Mouse (Mus musculus) MEL (cell line): ENCODE results near the gene Mmachc. TPM values are rescaled to one million over a fixed set of nuclear protein-coding genes. Genes with fewer than 3 reads are reported as not detected.

ENCODE experiments used
- DNase-seq: peaks from one replicate; pipeline ENCODE4 v3.0.0; 2011; ENCODE audit warnings: low read depth, low spot score
- H3K27ac ChIP-seq: 2 replicates; pipeline ENCODE4 v1.5.1; 2012; ENCODE audit warnings: low read depth, mild to moderate bottlenecking, control low read depth, low read length, moderate library complexity; ENCODE audit not compliant: control insufficient read depth
- H3K27me3 ChIP-seq, 2 experiments: fragments of 150-350 bp in 1 of 2; sonication (generic) in 1 of 2; 2 replicates each; pipeline ENCODE4 v1.6.1; 2012; ENCODE audit warnings: low read length in 2 of 2, mild to moderate bottlenecking in 2 of 2, improper control_type of control experiment in 1 of 2, moderate library complexity in 1 of 2; ENCODE audit not compliant: insufficient read depth in 2 of 2, control insufficient read depth in 1 of 2
- H3K36me3 ChIP-seq, 2 experiments: 2 replicates each; pipeline ENCODE4 v1.6.1; 2012 to 2014; ENCODE audit warnings: low read length in 2 of 2, improper control_type of control experiment in 1 of 2, inconsistent platforms in 1 of 2, mild to moderate bottlenecking in 1 of 2; ENCODE audit not compliant: insufficient read depth in 2 of 2, control insufficient read depth in 1 of 2
- H3K4me1 ChIP-seq, 2 experiments: fragments of 150-350 bp in 1 of 2; sonication (generic) in 1 of 2; 2 replicates each; pipeline ENCODE4 v1.6.1; 2012; ENCODE audit warnings: low read length in 2 of 2, improper control_type of control experiment in 1 of 2, mild to moderate bottlenecking in 1 of 2; ENCODE audit not compliant: insufficient read depth in 2 of 2, control insufficient read depth in 1 of 2
- H3K4me3 ChIP-seq, 2 experiments: fragments of 150-350 bp in 1 of 2; sonication (generic) in 1 of 2; 2 replicates each; pipeline ENCODE4 v1.5.1; 2012; ENCODE audit warnings: low read depth in 2 of 2, low read length in 2 of 2, mild to moderate bottlenecking in 2 of 2, moderate library complexity in 2 of 2, control low read depth in 1 of 2, improper control_type of control experiment in 1 of 2; ENCODE audit not compliant: control insufficient read depth in 1 of 2, insufficient read depth in 1 of 2
- H3K79me2 ChIP-seq: 2 replicates; pipeline ENCODE4 v1.6.1; 2012; ENCODE audit warnings: mild to moderate bottlenecking, low read length, moderate library complexity; ENCODE audit not compliant: control insufficient read depth, poor library complexity, insufficient read depth
- H3K9ac ChIP-seq: 2 replicates; pipeline ENCODE4 v1.6.1; 2012; ENCODE audit warnings: low read depth, mild to moderate bottlenecking, control low read depth, low read length, moderate library complexity; ENCODE audit not compliant: control insufficient read depth, poor library complexity, severe bottlenecking
- H3K9me3 ChIP-seq: fragments of 150-350 bp; sonication (generic); replicated peaks from 2 replicates; pipeline ENCODE4 v1.6.1; 2012; ENCODE audit warnings: mild to moderate bottlenecking, low read length, improper control_type of control experiment, moderate library complexity; ENCODE audit not compliant: insufficient read depth
- BHLHE40 ChIP-seq: IDR thresholded peaks from 2 replicates; pipeline ENCODE4 v1.6.1; 2012; ENCODE audit warnings: low read depth, mild to moderate bottlenecking, inconsistent platforms, low read length, improper control_type of control experiment, borderline replicate concordance
- CHD2 ChIP-seq: IDR thresholded peaks from 2 replicates; pipeline ENCODE4 v1.6.1; 2011; ENCODE audit warnings: low read length, improper control_type of control experiment
- CTCF ChIP-seq, 3 experiments: IDR thresholded peaks in 2 of 3; conservative IDR thresholded peaks in 1 of 3; 2 replicates each; pipeline ENCODE4 v1.5.1; 2011 to 2012; ENCODE audit warnings: low read length in 3 of 3, low read depth in 2 of 3, mild to moderate bottlenecking in 2 of 3, improper control_type of control experiment in 1 of 3, inconsistent platforms in 1 of 3, mixed read lengths in 1 of 3, moderate library complexity in 1 of 3; ENCODE audit not compliant: control insufficient read depth in 1 of 3, insufficient read depth in 1 of 3, poor library complexity in 1 of 3, severe bottlenecking in 1 of 3
- ELF1 ChIP-seq: IDR thresholded peaks from 2 replicates; pipeline ENCODE4 v1.6.1; 2014; ENCODE audit warnings: low read depth, mild to moderate bottlenecking, inconsistent platforms, low read length, improper control_type of control experiment, moderate library complexity
- EP300 ChIP-seq, 2 experiments: IDR thresholded peaks; 2 replicates each; pipeline ENCODE4 v1.6.1; 2011; ENCODE audit warnings: improper control_type of control experiment in 2 of 2, low read length in 2 of 2, low read depth in 1 of 2, mild to moderate bottlenecking in 1 of 2
- HCFC1 ChIP-seq: IDR thresholded peaks from 2 replicates; pipeline ENCODE4 v1.6.1; 2012; ENCODE audit warnings: low read depth, mild to moderate bottlenecking, inconsistent platforms, low read length, improper control_type of control experiment, moderate library complexity
- JUND ChIP-seq: IDR thresholded peaks from 2 replicates; pipeline ENCODE4 v1.6.1; 2011; ENCODE audit warnings: low read depth, mild to moderate bottlenecking, improper control_type of control experiment, low read length
- MAZ ChIP-seq: IDR thresholded peaks from 2 replicates; pipeline ENCODE4 v1.6.1; 2012; ENCODE audit warnings: low read depth, mild to moderate bottlenecking, inconsistent platforms, low read length, improper control_type of control experiment
- MEF2A ChIP-seq: IDR thresholded peaks from 2 replicates; pipeline ENCODE4 v1.6.1; 2014; ENCODE audit warnings: low read depth, mild to moderate bottlenecking, inconsistent platforms, low read length, improper control_type of control experiment; ENCODE audit not compliant: poor library complexity, insufficient replicate concordance, severe bottlenecking; ENCODE audit errors: extremely low read depth
- MXI1 ChIP-seq: IDR thresholded peaks from 2 replicates; pipeline ENCODE4 v1.6.1; 2011; ENCODE audit warnings: mild to moderate bottlenecking, low read depth, low read length, improper control_type of control experiment
- MYB ChIP-seq: IDR thresholded peaks from 2 replicates; pipeline ENCODE4 v1.6.1; 2011; ENCODE audit warnings: mild to moderate bottlenecking, low read depth, low read length, improper control_type of control experiment
- NELFE ChIP-seq: IDR thresholded peaks from 2 replicates; pipeline ENCODE4 v1.6.1; 2011; ENCODE audit warnings: low read depth, low read length, improper control_type of control experiment
- RAD21 ChIP-seq: IDR thresholded peaks from 2 replicates; pipeline ENCODE4 v1.6.1; 2011; ENCODE audit warnings: mild to moderate bottlenecking, low read depth, low read length, improper control_type of control experiment
- RCOR1 ChIP-seq: IDR thresholded peaks from 2 replicates; pipeline ENCODE4 v1.6.1; 2012; ENCODE audit warnings: low read depth, mild to moderate bottlenecking, inconsistent platforms, low read length, improper control_type of control experiment
- SIN3A ChIP-seq: IDR thresholded peaks from 2 replicates; pipeline ENCODE4 v1.6.1; 2012; ENCODE audit warnings: low read length, improper control_type of control experiment, inconsistent platforms
- SMC3 ChIP-seq: IDR thresholded peaks from 2 replicates; pipeline ENCODE4 v1.6.1; 2011; ENCODE audit warnings: low read depth, low read length, improper control_type of control experiment
- TBP ChIP-seq: IDR thresholded peaks from 2 replicates; pipeline ENCODE4 v1.8.0; 2011; ENCODE audit warnings: low read depth, low read length, improper control_type of control experiment
- TCF12 ChIP-seq: IDR thresholded peaks from 2 replicates; pipeline ENCODE4 v1.6.1; 2014; ENCODE audit warnings: low read depth, mild to moderate bottlenecking, inconsistent platforms, low read length, improper control_type of control experiment, moderate library complexity
- UBTF ChIP-seq: IDR thresholded peaks from 2 replicates; pipeline ENCODE4 v1.6.1; 2012; ENCODE audit warnings: low read depth, mild to moderate bottlenecking, inconsistent platforms, low read length, improper control_type of control experiment, moderate library complexity, borderline replicate concordance; ENCODE audit not compliant: insufficient read depth
- USF1 ChIP-seq: IDR thresholded peaks from 2 replicates; pipeline ENCODE4 v1.6.1; 2014; ENCODE audit warnings: low read depth, mild to moderate bottlenecking, inconsistent platforms, low read length, improper control_type of control experiment, moderate library complexity
- USF2 ChIP-seq, 2 experiments: IDR thresholded peaks; 2 replicates each; pipeline ENCODE4 v1.6.1; 2011 to 2012; ENCODE audit warnings: improper control_type of control experiment in 2 of 2, low read length in 2 of 2, borderline replicate concordance in 1 of 2, inconsistent platforms in 1 of 2, low read depth in 1 of 2, mild to moderate bottlenecking in 1 of 2; ENCODE audit not compliant: insufficient read depth in 1 of 2
- ZC3H11A ChIP-seq: IDR thresholded peaks from 2 replicates; pipeline ENCODE4 v1.6.1; 2012; ENCODE audit warnings: low read depth, mild to moderate bottlenecking, inconsistent platforms, low read length, improper control_type of control experiment
- ZKSCAN1 ChIP-seq: IDR thresholded peaks from 2 replicates; pipeline ENCODE4 v1.6.1; 2012; ENCODE audit warnings: low read depth, mild to moderate bottlenecking, inconsistent platforms, low read length, improper control_type of control experiment, moderate library complexity
- ZMIZ1 ChIP-seq: IDR thresholded peaks from 2 replicates; pipeline ENCODE4 v1.6.1; 2012; ENCODE audit warnings: low read depth, mild to moderate bottlenecking, inconsistent platforms, low read length, improper control_type of control experiment, moderate library complexity
- polyA plus RNA-seq, 2 experiments: library from polyadenylated mRNA; stranded (reverse) in 1 of 2; unstranded in 1 of 2; fragments of >175 nt in 1 of 2; fragments of >200 nt in 1 of 2; gene quantifications; 2 replicates each; pipeline versions ENCODE4 v1.2.1 to v1.2.4; 2012; ENCODE audit warnings: low replicate concordance in 2 of 2, low read depth in 1 of 2; ENCODE audit not compliant: insufficient read length in 2 of 2, insufficient read depth in 1 of 2, missing spikeins in 1 of 2
- total RNA-seq: library from RNA; depleted of rRNA; stranded (reverse); fragments of 300-350 nt; gene quantifications from 2 replicates; pipeline ENCODE4 v1.2.3, GENCODE M21; 2012

Mmachc gene
- total and polyA plus RNA-seq, 3 experiments = 15.1 to 22.8 TPM; not detected in 1

DNA sequence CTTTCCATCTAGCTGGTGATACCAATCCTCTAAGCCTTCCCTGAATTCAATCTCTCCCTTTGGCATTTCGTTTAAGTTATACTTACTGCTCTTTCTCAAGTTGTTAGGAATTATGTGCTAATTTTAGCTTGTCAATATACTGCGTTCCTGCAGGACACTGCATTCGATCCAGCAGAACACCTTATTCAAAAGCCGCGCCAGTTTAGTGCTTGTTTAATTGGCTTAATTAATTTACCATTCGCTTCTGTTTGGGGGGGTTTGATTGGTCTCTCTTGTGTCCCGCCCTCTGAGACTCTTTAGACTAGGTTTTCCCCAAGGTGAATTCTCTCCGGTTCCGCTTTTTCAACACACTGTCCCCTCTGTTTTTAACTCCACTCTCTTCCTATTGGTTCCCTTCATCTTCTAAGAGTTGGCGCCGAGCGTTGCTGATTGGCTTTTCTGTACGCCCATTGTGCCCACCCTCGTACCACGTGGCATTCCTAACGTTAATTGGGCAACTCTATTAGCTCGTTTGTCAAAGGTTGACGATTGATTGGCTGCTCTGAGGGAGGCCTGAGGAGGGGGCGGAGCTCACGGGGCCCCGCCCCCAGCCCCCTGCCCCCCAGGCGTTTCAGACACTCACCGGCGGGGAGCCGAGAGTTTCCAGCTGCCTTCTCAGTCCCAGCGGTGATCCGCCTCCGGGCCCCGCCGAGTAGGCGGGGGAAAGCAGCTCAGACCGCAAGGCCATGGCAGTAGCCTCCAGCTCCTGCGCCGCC lies 12.3 kb upstream of the Mmachc start, which contains the start of gene Tesk2 (continued):
- TF ChIP-seq NELFE = peak; percentile 50; the same call in 1 of the 2 replicates
- no peak for TF ChIP-seq MEF2A
- TF ChIP-seq ZC3H11A = no peak

DNA sequence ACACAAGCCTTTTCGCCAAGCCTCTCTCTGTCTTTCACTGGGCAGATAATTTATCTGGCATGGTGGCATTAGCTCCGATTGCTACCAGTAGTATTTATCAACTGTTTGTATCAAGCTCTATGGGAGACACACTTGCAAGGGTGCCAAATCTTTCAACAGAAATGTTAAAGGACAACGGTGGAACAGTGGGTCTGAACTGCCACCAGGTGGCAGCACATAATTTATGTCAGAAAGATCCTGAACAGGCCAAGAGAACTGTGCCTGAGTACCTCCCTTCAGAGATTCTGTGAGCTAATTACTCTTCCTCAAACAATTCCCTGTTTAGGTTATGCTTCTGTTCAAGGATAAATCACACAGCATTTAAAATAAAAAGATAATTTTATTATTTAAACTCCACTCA lies 11.2 kb upstream of the Mmachc start:
- DNase-seq = peak; percentile 91
- Histone ChIP-seq H3K36me3 (peaks cover 0 to 13% of the 10 kb centered on the region in 2 experiments; a peak in 3 of 4 replicates), H3K9me3 (no peaks in the 10 kb centered on the region), H3K27me3 (no peaks in the 10 kb centered on the region), H3K79me2 (no peaks in the 10 kb centered on the region; the same call in 1 of the 2 replicates), H3K27ac (no peak overlapping the region), H3K9ac (no peak overlapping the region), H3K4me3 (no peak overlapping the region), H3K4me1 (peaks cover 4 to 5% of the 10 kb centered on the region in 2 experiments)
- 0 out of 2 replicates have a peak, but pooled peaks have one; percentile 36 for TF ChIP-seq HCFC1
- TF ChIP-seq EP300 (IDR thresholded peaks at IDR 0.05; ENCODE audit: low read depth in 1 of 2, low read length in 2 of 2) = peak; percentile 11 to 13; a peak in 3 of 4 replicates
- peak; percentile 94 for TF ChIP-seq SMC3
- TF ChIP-seq BHLHE40 = no peak
- no peak for TF ChIP-seq CHD2
- TF ChIP-seq MYB = 0 out of 2 replicates have a peak, but pooled peaks have one; percentile 13
- no peak for TF ChIP-seq USF2 (IDR thresholded peaks at IDR 0.05; ENCODE audit: borderline replicate concordance in 1 of 2, insufficient read depth in 1 of 2, low read depth in 1 of 2, low read length in 2 of 2)
- no peak for TF ChIP-seq UBTF
- TF ChIP-seq ELF1 = no peak
- TF ChIP-seq SIN3A = peak; percentile 86
- TF ChIP-seq CTCF (IDR thresholded peaks at IDR 0.05 in 2 of 3, conservative IDR thresholded peaks at IDR 0.05 in 1 of 3; ENCODE audit: control insufficient read depth in 1 of 3, insufficient read depth in 1 of 3, low read depth in 2 of 3, low read length in 3 of 3, poor library complexity in 1 of 3, severe bottlenecking in 1 of 3) = peak; percentile 67 to 95 (median 81)
- no peak for TF ChIP-seq ZMIZ1
- TF ChIP-seq ZKSCAN1 = no peak
- TF ChIP-seq USF1 = no peak
- peak; percentile 74 for TF ChIP-seq RAD21
- no peak for TF ChIP-seq MAZ
- peak; percentile 65; the same call in 1 of the 2 replicates for TF ChIP-seq ZC3H11A
- peak; percentile 48; the same call in 1 of the 2 replicates for TF ChIP-seq MXI1
- no peak; the same call in 1 of the 2 replicates for TF ChIP-seq JUND
- no peak for TF ChIP-seq TCF12
- peak; percentile 18; the same call in 1 of the 2 replicates for TF ChIP-seq RCOR1
- peak; percentile 59; the same call in 1 of the 2 replicates for TF ChIP-seq TBP
